Mouse (Mus musculus): ENCODE results near the gene Hesx1. TPM values are rescaled to one million over a fixed set of nuclear protein-coding genes. Genes with fewer than 3 reads are reported as not detected.

Hesx1 gene
- total and polyA plus RNA-seq, 2 experiments from 2014 or later: 0.16 to 0.88 TPM

- ATAC-seq (ENCODE audit: low FRiP score): no peak
- H3K4me1 ChIP-seq (ENCODE audit: insufficient read depth, low read length): no peaks in the 10 kb centered on the region
These were observed 43.3 kb downstream of the Hesx1 start for GRCm38 (mm10) chr14:27037513-27037912.

DNA sequence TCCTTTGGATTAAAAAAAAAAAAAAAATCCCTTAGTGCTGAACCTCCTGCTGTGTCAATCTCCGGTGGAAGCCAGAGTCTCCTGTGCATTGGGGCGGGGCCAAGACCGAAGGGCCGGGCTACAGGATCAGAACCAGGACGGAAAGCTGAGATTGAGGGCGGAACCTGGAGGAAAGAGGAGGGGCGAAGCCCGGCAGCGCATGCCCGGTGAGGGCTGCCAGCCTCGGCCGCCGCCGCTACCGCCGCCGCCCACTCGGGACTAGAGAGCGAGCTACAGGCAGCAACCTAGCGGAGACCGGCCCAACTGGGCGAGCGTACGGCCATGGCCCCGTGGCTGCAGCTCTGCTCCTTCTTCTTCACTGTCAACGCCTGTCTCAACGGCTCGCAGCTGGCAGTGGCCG lies 44.6 kb downstream of the Hesx1 start, which contains the start of gene Il17rd:
Il17rd (plus strand) TSS at position 159 of the 400 bp plus-strand sequence.
- Histone ChIP-seq H3K36me3 (ENCODE audit: insufficient read depth, low read length) (no peaks in the 10 kb centered on the region), H3K4me2 (ENCODE audit: low read depth, low read length, poor library complexity, severe bottlenecking) (peak within 1 kb of the TSS; percentile 98), H3K27ac (ENCODE audit: low read depth, low read length) (no peak within 1 kb of the TSS), H3K9me3 (ENCODE audit: low read length) (no peaks in the 10 kb centered on the region), H3K4me3 (ENCODE audit: low read depth, low read length) (peak within 1 kb of the TSS; percentile 96), H3K4me1 (ENCODE audit: insufficient read depth, low read length) (no peaks in the 10 kb centered on the region), H3K27me3 (ENCODE audit: insufficient read depth, low read length) (peaks cover 6% of the 10 kb centered on the region), H3K9ac (replicated peaks; ENCODE audit: low read length, poor library complexity, severe bottlenecking) (peak within 1 kb of the TSS; percentile 74)
- TF ChIP-seq CTCF (IDR thresholded peaks at IDR 0.05): no peak
- ATAC-seq (ENCODE audit: low FRiP score) (peak; percentile 89), DNase-seq (ENCODE audit: low spot score) (peak; percentile 90)
- under 1% methylated on average over 24 of the region's 29 CpGs for WGBS

More at GRCm38 (mm10) chr14:27037513-27037912, 43.3 kb downstream of the Hesx1 start:
- DNase-seq (ENCODE audit: low spot score): no peak
- Histone ChIP-seq H3K27ac (ENCODE audit: low read depth, low read length) (no peak overlapping the region), H3K9ac (replicated peaks; ENCODE audit: low read length, poor library complexity, severe bottlenecking) (no peak overlapping the region), H3K4me2 (ENCODE audit: low read depth, low read length, poor library complexity, severe bottlenecking) (no peak overlapping the region), H3K9me3 (ENCODE audit: low read length) (no peaks in the 10 kb centered on the region), H3K27me3 (ENCODE audit: insufficient read depth, low read length) (peaks cover 6% of the 10 kb centered on the region), H3K36me3 (ENCODE audit: insufficient read depth, low read length) (no peaks in the 10 kb centered on the region), H3K4me3 (ENCODE audit: low read depth, low read length) (no peak overlapping the region)
- TF ChIP-seq CTCF (IDR thresholded peaks at IDR 0.05): peak; percentile 53
- 76% methylated on average over 1 of the region's 1 CpGs for WGBS

DNA sequence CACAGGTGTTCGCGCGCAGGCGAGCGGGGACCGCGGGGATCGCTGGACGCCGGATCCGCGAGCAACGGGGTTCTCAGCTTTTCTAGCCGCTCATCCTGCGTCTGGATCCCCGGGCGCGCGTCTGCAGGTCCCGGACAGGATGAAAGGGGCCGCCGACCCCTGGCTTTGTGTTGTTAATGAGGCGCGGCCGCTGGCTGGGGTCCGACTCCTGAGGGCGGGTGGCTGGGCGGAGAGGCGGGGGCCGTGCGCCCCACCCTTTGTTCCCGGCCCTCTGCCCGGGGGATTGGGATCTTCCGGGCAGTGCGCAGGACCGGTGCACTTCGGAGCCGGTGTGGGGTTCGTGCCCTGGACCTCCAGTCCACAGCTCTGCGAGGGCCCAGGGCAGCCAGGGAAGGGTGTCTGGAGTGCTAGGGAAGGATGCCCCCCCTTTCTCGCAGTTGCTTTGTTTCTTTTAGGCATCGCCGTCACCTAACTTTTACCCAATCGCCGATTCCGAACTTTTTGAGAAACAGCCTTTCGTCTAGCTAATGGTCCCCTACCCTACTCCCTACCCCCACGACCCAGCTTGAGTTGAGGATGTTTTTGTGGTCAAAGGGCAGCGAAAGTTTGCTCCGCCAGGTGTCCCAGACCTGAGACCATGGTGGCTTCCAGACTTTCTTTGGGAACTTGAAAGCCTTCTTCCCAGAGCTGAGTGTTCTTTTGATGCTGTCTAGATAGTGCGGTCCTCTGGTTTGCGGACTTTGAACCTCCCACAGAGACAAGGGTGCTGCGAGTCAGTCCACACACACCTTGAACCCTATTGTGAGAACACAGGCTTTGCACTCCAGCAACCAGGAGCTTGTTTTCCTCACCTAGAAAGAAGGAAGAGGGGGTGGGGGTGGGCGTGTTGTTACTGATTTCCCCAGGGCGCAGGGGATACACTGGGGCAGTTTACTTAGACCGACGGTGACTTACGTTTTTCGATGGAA lies 45.3 kb downstream of the Hesx1 start:
- DNase-seq (ENCODE audit: low spot score): peak; percentile 45
- Histone ChIP-seq H3K9ac (replicated peaks; ENCODE audit: low read length, poor library complexity, severe bottlenecking) (peak overlapping the region; percentile 74), H3K4me3 (ENCODE audit: low read depth, low read length) (peak overlapping the region; percentile 96), H3K27me3 (ENCODE audit: insufficient read depth, low read length) (peaks cover 6% of the 10 kb centered on the region), H3K36me3 (ENCODE audit: insufficient read depth, low read length) (no peaks in the 10 kb centered on the region), H3K4me2 (ENCODE audit: low read depth, low read length, poor library complexity, severe bottlenecking) (peak overlapping the region; percentile 98), H3K4me1 (ENCODE audit: insufficient read depth, low read length) (no peaks in the 10 kb centered on the region; the same call in 1 of the 2 replicates), H3K9me3 (ENCODE audit: low read length) (no peaks in the 10 kb centered on the region), H3K27ac (ENCODE audit: low read depth, low read length) (no peak overlapping the region)
- 1% methylated on average over 55 of the region's 59 CpGs for WGBS
- peak; percentile 77 for ATAC-seq (ENCODE audit: low FRiP score)
- no peak for TF ChIP-seq CTCF (IDR thresholded peaks at IDR 0.05)

DNA sequence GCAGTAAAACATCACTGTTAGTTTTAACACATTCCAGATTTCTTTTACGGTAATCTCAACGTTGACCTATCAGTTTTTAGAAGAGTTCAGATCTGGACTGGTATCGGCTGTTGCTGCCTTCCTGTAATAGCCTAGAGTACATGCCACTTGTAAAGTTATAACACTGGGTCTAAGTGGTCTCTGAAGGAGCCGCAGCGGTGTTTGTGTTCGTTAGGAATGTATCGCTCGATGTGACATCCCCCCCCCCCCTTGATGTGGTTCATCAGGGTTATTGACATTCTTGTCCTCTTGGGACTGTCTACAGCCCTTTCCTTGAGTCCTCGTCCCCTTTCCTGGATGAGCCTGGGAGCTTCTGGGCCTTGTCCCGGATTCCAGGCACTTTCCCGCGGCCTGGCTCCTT lies 46.2 kb downstream of the Hesx1 start:
- 22% methylated on average over 12 of the region's 12 CpGs for WGBS
- H3K4me1 ChIP-seq (ENCODE audit: insufficient read depth, low read length): no peaks in the 10 kb centered on the region; the same call in 1 of the 2 replicates
- H3K9ac ChIP-seq (replicated peaks; ENCODE audit: low read length, poor library complexity, severe bottlenecking): no peak overlapping the region
- TF ChIP-seq CTCF (IDR thresholded peaks at IDR 0.05): no peak
- H3K4me2 ChIP-seq (ENCODE audit: low read depth, low read length, poor library complexity, severe bottlenecking): peak overlapping the region; percentile 98
- H3K27ac ChIP-seq (ENCODE audit: low read depth, low read length): no peak overlapping the region
- no peaks in the 10 kb centered on the region for H3K9me3 ChIP-seq (ENCODE audit: low read length)
- DNase-seq (ENCODE audit: low spot score) (no peak), ATAC-seq (ENCODE audit: low FRiP score) (no peak)
- peak overlapping the region; percentile 96 for H3K4me3 ChIP-seq (ENCODE audit: low read depth, low read length)
- H3K27me3 ChIP-seq (ENCODE audit: insufficient read depth, low read length): peaks cover 6% of the 10 kb centered on the region
- H3K36me3 ChIP-seq (ENCODE audit: insufficient read depth, low read length): no peaks in the 10 kb centered on the region

- Histone ChIP-seq H3K4me2 (ENCODE audit: low read depth, low read length, poor library complexity, severe bottlenecking) (no peak overlapping the region), H3K27ac (ENCODE audit: low read depth, low read length) (no peak overlapping the region), H3K9me3 (ENCODE audit: low read length) (no peaks in the 10 kb centered on the region), H3K4me3 (ENCODE audit: low read depth, low read length) (no peak overlapping the region), H3K4me1 (ENCODE audit: insufficient read depth, low read length) (no peaks in the 10 kb centered on the region; the same call in 1 of the 2 replicates), H3K27me3 (ENCODE audit: insufficient read depth, low read length) (peaks cover 6% of the 10 kb centered on the region), H3K9ac (replicated peaks; ENCODE audit: low read length, poor library complexity, severe bottlenecking) (no peak overlapping the region), H3K36me3 (ENCODE audit: insufficient read depth, low read length) (peaks cover 5% of the 10 kb centered on the region; the same call in 1 of the 2 replicates)
- ATAC-seq (ENCODE audit: low FRiP score) (no peak), DNase-seq (ENCODE audit: low spot score) (no peak)
- no peak for TF ChIP-seq CTCF (IDR thresholded peaks at IDR 0.05)
- 53% methylated on average over 8 of the region's 8 CpGs for WGBS
These were observed 48.2 kb downstream of the Hesx1 start for GRCm38 (mm10) chr14:27042280-27042983.
